Mouse (Mus musculus) embryonic fibroblast, embryonic 13.5 days (primary cell): Measurements from ENCODE around the gene Plcb3.

Experiments
- CTCF ChIP-seq: IDR thresholded peaks from 2 replicates; pipeline ENCODE4 v1.5.1; 2011; ENCODE audit warnings: mild to moderate bottlenecking, control low read depth, low read length, moderate library complexity, borderline replicate concordance; ENCODE audit not compliant: insufficient read depth
- POLR2A ChIP-seq: IDR thresholded peaks from 2 replicates; pipeline ENCODE4 v1.6.1; 2011; ENCODE audit warnings: low read depth, mild to moderate bottlenecking, control low read depth, low read length, moderate library complexity

DNA sequence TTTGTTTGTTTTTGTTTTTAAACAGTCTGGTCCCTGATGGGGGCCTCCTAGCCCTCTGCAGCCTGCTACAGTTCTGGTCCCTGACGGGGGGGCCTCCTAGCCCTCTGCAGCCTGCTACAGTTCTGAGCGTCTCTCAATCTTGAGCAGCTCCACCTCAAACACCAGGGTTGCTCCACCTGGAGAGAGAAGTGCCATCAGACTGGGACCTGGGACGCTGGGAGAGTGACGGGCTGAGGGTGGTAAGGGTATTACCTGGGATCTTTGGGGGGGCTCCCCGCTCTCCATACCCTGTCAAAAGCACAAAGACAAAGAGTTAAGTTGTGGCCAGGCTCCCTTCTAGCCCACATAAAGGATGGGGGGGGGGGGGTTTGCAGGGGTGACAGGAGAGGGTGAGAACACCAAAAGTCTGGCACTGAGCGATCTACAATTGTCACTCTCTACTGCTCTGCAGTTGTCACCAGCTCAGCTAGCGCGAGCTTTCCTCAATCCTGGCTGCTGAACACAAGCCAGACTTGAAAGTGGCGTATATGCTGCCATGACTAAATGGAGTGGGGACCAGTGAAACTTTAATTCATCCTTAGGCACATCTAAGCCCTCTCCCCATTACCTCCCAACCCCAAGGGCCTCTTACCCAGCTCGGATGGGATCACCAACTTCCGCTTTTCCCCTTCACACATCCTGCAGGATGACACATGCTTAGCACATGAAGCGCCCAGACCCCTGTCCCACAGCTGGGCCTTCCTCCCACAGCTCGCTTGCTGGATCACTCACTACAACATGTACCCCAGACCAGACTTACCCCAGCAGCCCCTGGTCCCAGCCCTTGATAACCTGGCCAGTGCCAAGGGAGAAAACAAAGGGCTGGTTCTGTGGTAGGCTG, 1.7 kb upstream of the Plcb3 start:
- TF ChIP-seq CTCF (no peak), POLR2A (no peak)
